Mouse (Mus musculus) cortical plate, adult 2 months (tissue): ENCODE measurements at regions not wholly inside any gene's neighbourhood (a gene's known extent, or its start where the extent isn't known, plus 50 kb on each side); places are given as distances from the start of the nearest gene placed in this dataset.

Experiments used
- H3K27ac ChIP-seq: fragments of 200-500 bp; 2 replicates; pipeline ENCODE4 v1.5.1; 2012; ENCODE audit warnings: low read length, control low read depth, inconsistent platforms; ENCODE audit not compliant: insufficient read depth
- H3K4me1 ChIP-seq: fragments of 200-500 bp; 2 replicates; pipeline ENCODE4 v1.6.1; 2011; ENCODE audit warnings: low read length; ENCODE audit not compliant: control insufficient read depth, insufficient read depth
- H3K4me3 ChIP-seq: fragments of 200-500 bp; 2 replicates; pipeline ENCODE4 v1.5.1; 2011; ENCODE audit warnings: mild to moderate bottlenecking, low read length, control low read depth; ENCODE audit not compliant: insufficient read depth
- CTCF ChIP-seq: fragments of 200-500 bp; IDR thresholded peaks from 2 replicates; pipeline ENCODE4 v1.5.1; 2011; ENCODE audit warnings: mild to moderate bottlenecking, control low read depth, low read length; ENCODE audit not compliant: insufficient read depth; ENCODE audit errors: extremely low read depth
- POLR2A ChIP-seq: fragments of 200-500 bp; IDR thresholded peaks from 2 replicates; pipeline ENCODE4 v1.6.1; 2011; ENCODE audit warnings: mild to moderate bottlenecking, low read length, control low read depth; ENCODE audit not compliant: insufficient read depth; ENCODE audit errors: extremely low read depth

- Histone ChIP-seq H3K27ac (no peak overlapping the region), H3K4me1 (no peaks in the 10 kb centered on the region), H3K4me3 (no peak overlapping the region)
- no peak for TF ChIP-seq POLR2A
- TF ChIP-seq CTCF, result no peak
These were observed 561.8 kb downstream of the Smarca1 start for GRCm38 (mm10) chrX:47330969-47331368.

GRCm38 (mm10) chrX:47328817-47329216 lies 564.0 kb downstream of the Smarca1 start:
- Histone ChIP-seq H3K4me1 (no peaks in the 10 kb centered on the region), H3K27ac (no peak overlapping the region), H3K4me3 (no peak overlapping the region)
- TF ChIP-seq CTCF, result no peak
- TF ChIP-seq POLR2A, result no peak

- no peak overlapping the region for H3K27ac ChIP-seq
- H3K4me1 ChIP-seq, result no peaks in the 10 kb centered on the region
- TF ChIP-seq POLR2A (no peak), CTCF (no peak)
- H3K4me3 ChIP-seq, result no peak overlapping the region
These were observed 577.0 kb downstream of the Smarca1 start for GRCm38 (mm10) chrX:47315810-47316209.

DNA sequence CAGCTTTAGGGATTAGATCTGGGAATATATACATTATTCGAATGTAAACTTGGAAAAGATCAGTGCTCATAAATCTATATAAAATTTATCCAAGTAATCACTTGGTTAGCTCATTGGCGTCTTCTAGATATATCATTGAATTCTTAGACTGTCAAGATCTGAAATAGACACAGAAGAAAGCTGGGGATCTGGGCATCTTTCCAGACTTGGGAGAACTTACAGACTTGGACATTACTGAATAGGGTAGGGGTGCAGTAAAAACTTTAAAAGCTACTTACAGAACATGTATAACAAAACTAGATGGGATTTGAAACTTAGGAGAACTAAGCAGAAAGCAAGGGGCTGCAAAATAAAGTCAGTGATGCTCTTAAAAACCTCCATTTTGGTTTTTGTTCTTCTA lies 585.6 kb downstream of the Smarca1 start:
- Histone ChIP-seq H3K27ac (no peak overlapping the region), H3K4me1 (no peaks in the 10 kb centered on the region; the same call in 1 of the 2 replicates), H3K4me3 (no peak overlapping the region)
- no peak for TF ChIP-seq CTCF

DNA sequence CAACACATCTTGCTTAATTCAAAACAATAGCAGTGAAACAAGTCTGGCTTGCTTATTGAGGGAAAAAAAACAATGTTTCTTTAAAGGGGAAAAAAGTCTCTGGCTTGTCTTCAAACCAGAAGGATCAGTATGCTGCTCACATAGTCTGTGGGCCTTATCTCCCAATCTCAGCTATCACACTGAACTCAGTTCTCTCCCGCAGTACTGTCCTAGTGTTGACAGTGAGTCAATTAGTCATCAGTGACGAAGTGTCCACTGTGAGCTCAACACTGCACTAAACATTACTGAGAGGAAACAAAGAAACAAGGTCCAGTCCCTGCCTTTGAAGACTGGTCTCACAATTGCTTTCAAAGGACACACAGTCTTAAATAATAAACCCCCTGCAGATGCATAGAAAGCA lies 589.2 kb downstream of the Smarca1 start:
- no peak overlapping the region for H3K4me3 ChIP-seq
- no peaks in the 10 kb centered on the region; the same call in 1 of the 2 replicates for H3K4me1 ChIP-seq
- no peak overlapping the region for H3K27ac ChIP-seq
- TF ChIP-seq CTCF, result no peak
- TF ChIP-seq POLR2A, result no peak

- Histone ChIP-seq H3K4me1 (no peaks in the 10 kb centered on the region), H3K4me3 (no peak overlapping the region), H3K27ac (no peak overlapping the region)
- no peak for TF ChIP-seq POLR2A
- TF ChIP-seq CTCF, result peak; percentile 49
These were observed 600.1 kb downstream of the Smarca1 start for GRCm38 (mm10) chrX:47292548-47293147.
